ENCODE assay signal across 7 mouse cellular contexts in the genomic region with DNA sequence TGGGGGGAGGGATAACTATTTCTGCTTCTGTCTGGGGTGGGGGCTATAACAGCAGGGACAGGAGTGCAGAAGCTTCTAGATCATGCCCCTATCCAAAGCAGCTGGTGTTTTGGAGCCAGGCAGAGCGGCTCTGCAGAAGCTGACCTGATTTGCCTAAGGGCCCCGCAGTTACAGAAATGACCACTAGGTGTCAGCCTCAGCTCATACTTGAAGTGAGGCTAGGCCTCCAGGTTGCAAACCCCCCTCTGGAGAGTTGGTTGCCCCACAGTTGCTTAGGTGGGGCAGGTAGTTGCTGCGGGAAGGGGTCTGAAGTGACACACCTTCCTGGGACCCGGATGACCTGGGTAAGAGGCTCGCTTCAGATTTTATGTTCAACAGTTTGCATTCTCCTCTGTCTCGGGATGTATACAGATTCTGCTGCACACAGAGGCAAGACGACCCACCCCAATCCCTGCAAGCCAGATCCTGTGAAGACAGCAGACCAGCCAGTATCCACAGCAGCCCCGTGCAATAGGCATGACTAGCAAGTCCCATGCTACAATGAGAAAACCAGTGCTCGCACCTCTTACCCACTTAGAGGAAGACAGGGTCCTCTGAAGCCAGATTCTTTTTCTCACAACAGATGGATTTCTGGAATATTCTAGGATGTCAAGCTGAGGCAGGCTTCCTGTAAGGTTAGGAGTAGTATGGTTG. TPM values are rescaled to one million over a fixed set of nuclear protein-coding genes. Genes with fewer than 3 reads are reported as not detected.
DNase-seq lines count a peak whose midpoint lies in the region; ATAC-seq and TF ChIP-seq lines count a peak whose summit lies in the region.

No protein-coding gene starts in this region.

- POLR2A ChIA-PET in Patski (lab: Charles Lee) = interaction anchor here (1.2 to 1.4 kb wide), 2 partner anchors 301 to 306 kb away, joined by 3 to 8 read pairs; partner anchors contain the start of gene Vegfa

- no peaks in the 10 kb centered on the region for H3K27me3 ChIP-seq in Patski
- H3K27me3 ChIP-seq in forebrain, embryonic 15.5 days = no peaks in the 10 kb centered on the region; the same call in 1 of the 2 replicates
- peaks cover 46% of the 10 kb centered on the region for H3K27me3 ChIP-seq in hindbrain, embryonic 10.5 days (ENCODE audit: insufficient read depth, poor library complexity, severe bottlenecking)
- H3K27me3 ChIP-seq in midbrain, embryonic 14.5 days (ENCODE audit: control insufficient read depth, insufficient read depth, low read length) = peaks cover 11% of the 10 kb centered on the region; the same call in 1 of the 2 replicates

- CTCF ChIA-PET in Patski (lab: Charles Lee) = interaction anchor here (0.8 to 1.6 kb wide), 9 partner anchors 10 to 403 kb away, joined by 3 to 12 read pairs (median 5); partner anchors contain the start of gene Vegfa

- peak; percentile 96 for TF ChIP-seq CTCF in Patski (IDR thresholded peaks at IDR 0.05)

- ATAC-seq in Patski = no peak
- ATAC-seq in cerebellum, adult (ENCODE audit: insufficient number of reproducible peaks, low FRiP score, low TSS enrichment) = 0 out of 2 replicates have a peak, but pooled peaks have one; percentile 32
- peak; percentile 20 for ATAC-seq in forebrain, embryonic 15.5 days (replicated peaks)
- ATAC-seq in midbrain, embryonic 14.5 days (ENCODE audit: low FRiP score, low TSS enrichment) = peak; percentile 9; the same call in 1 of the 2 replicates

- no peaks in the 10 kb centered on the region for H3K36me3 ChIP-seq in forebrain, embryonic 15.5 days
- no peaks in the 10 kb centered on the region for H3K36me3 ChIP-seq in hindbrain, embryonic 10.5 days
- no peaks in the 10 kb centered on the region for H3K36me3 ChIP-seq in midbrain, embryonic 14.5 days (ENCODE audit: control insufficient read depth, insufficient read depth, low read length)

- in situ Hi-C loops in Patski (cut with MboI; ENCODE audit: low pct_unique_long_range_greater_than_20kb) = loop anchor here (5.0 kb wide), 1 partner anchor 301 kb away; the partner anchor contains the start of gene Vegfa

- H3K4me2 ChIP-seq in forebrain, embryonic 15.5 days (replicated peaks) = no peak overlapping the region
- H3K4me2 ChIP-seq in midbrain, embryonic 14.5 days (ENCODE audit: low read length) = no peak overlapping the region

- H3K9me3 ChIP-seq in forebrain, embryonic 15.5 days = no peaks in the 10 kb centered on the region
- H3K9me3 ChIP-seq in hindbrain, embryonic 10.5 days = no peaks in the 10 kb centered on the region
- H3K9me3 ChIP-seq in midbrain, embryonic 14.5 days (ENCODE audit: control insufficient read depth, low read length) = no peaks in the 10 kb centered on the region

- peaks cover 34% of the 10 kb centered on the region for H3K4me1 ChIP-seq in forebrain, embryonic 15.5 days
- H3K4me1 ChIP-seq in hindbrain, embryonic 10.5 days (replicated peaks) = peaks cover 74% of the 10 kb centered on the region
- peaks cover 26% of the 10 kb centered on the region for H3K4me1 ChIP-seq in midbrain, embryonic 14.5 days (ENCODE audit: control insufficient read depth, insufficient read depth, low read length)

- no peak overlapping the region for H3K27ac ChIP-seq in forebrain, embryonic 15.5 days (replicated peaks)
- H3K27ac ChIP-seq in hindbrain, embryonic 10.5 days = no peak overlapping the region
- H3K27ac ChIP-seq in midbrain, embryonic 14.5 days (replicated peaks; ENCODE audit: low read depth, low read length) = no peak overlapping the region

- DNase-seq in Patski (ENCODE audit: low read depth, low spot score) = no peak
- peak; percentile 90 for DNase-seq in hindbrain, embryonic 10.5 days (ENCODE audit: low spot score)
- peak; percentile 70 to 91 for DNase-seq in left cerebral cortex, adult 8-10 months (ENCODE audit: low spot score in 2 of 2)
- peak; percentile 95 for DNase-seq in midbrain, embryonic 14.5 days
- peak; percentile 58 to 82 for DNase-seq in spleen, adult 18-20 months

- WGBS in forebrain, embryonic 15.5 days = 21% methylated on average over 9 of the region's 9 CpGs
- WGBS in hindbrain, embryonic 10.5 days = 28% methylated on average over 9 of the region's 9 CpGs
- WGBS in midbrain, embryonic 14.5 days = 24% methylated on average over 9 of the region's 9 CpGs

- no peak overlapping the region; the same call in 1 of the 2 replicates for H3K9ac ChIP-seq in forebrain, embryonic 15.5 days (replicated peaks)
- H3K9ac ChIP-seq in midbrain, embryonic 14.5 days (replicated peaks; ENCODE audit: low read length) = no peak overlapping the region

- H3K4me3 ChIP-seq in forebrain, embryonic 15.5 days = no peak overlapping the region
- no peak overlapping the region for H3K4me3 ChIP-seq in hindbrain, embryonic 10.5 days
- no peak overlapping the region for H3K4me3 ChIP-seq in midbrain, embryonic 14.5 days (replicated peaks; ENCODE audit: low read depth, low read length)

RNA-seq across cellular contexts. Expression of gene 1600014C23Rik, which starts 2.3 kb away (rescaled TPM):
- not detected for polyA plus RNA-seq in Patski (2021)
- polyA plus RNA-seq in forebrain, embryonic 15.5 days (2015; fragmentation: Nextera tagmentation; extraction: Ambion mirVana) = 0.41 TPM in 1 of 2 replicates, not detected in the other
- 0.58 and 0.67 TPM in 2 replicates for polyA plus RNA-seq in hindbrain, embryonic 10.5 days (2016; fragmentation: Nextera tagmentation; extraction: Ambion mirVana)
- 1 to 10 TPM in 1 of 4 experiments, under 1 TPM in 1, not detected in 2; 0.73 to 1.1 TPM for total RNA-seq in left cerebral cortex, adult 8-10 months (2022)
- polyA plus RNA-seq in midbrain, embryonic 14.5 days (2014; fragmentation: Nextera tagmentation; extraction: Ambion mirVana) = 0.47 TPM in 1 of 2 replicates, not detected in the other

RNA-seq across cellular contexts. Expression of gene Tmem63b, which starts 44.6 kb away (rescaled TPM):
- polyA plus RNA-seq in Patski (2021) = 109 TPM
- 124 and 125 TPM in 2 replicates for polyA plus RNA-seq in forebrain, embryonic 15.5 days (2015; fragmentation: Nextera tagmentation; extraction: Ambion mirVana)
- 60.5 and 83.5 TPM in 2 replicates for polyA plus RNA-seq in hindbrain, embryonic 10.5 days (2016; fragmentation: Nextera tagmentation; extraction: Ambion mirVana)
- total RNA-seq in left cerebral cortex, adult 8-10 months (2022) = 100 to 1,000 TPM; 157 to 171 (median 165) TPM
- polyA plus RNA-seq in midbrain, embryonic 14.5 days (2014; fragmentation: Nextera tagmentation; extraction: Ambion mirVana) = 123 and 130 TPM in 2 replicates

RNA-seq across cellular contexts. Expression of gene Mrpl14, which starts 45.2 kb away (rescaled TPM):
- polyA plus RNA-seq in Patski (2021) = 108 TPM
- 122 and 125 TPM in 2 replicates for polyA plus RNA-seq in forebrain, embryonic 15.5 days (2015; fragmentation: Nextera tagmentation; extraction: Ambion mirVana)
- 146 and 150 TPM in 2 replicates for polyA plus RNA-seq in hindbrain, embryonic 10.5 days (2016; fragmentation: Nextera tagmentation; extraction: Ambion mirVana)
- total RNA-seq in left cerebral cortex, adult 8-10 months (2022) = 10 to 100 TPM; 40.5 to 45.5 (median 42.1) TPM
- 110 and 139 TPM in 2 replicates for polyA plus RNA-seq in midbrain, embryonic 14.5 days (2014; fragmentation: Nextera tagmentation; extraction: Ambion mirVana)
